Mouse (Mus musculus): ENCODE results near the gene Lrrtm1.

The Lrrtm1 gene

DNA sequence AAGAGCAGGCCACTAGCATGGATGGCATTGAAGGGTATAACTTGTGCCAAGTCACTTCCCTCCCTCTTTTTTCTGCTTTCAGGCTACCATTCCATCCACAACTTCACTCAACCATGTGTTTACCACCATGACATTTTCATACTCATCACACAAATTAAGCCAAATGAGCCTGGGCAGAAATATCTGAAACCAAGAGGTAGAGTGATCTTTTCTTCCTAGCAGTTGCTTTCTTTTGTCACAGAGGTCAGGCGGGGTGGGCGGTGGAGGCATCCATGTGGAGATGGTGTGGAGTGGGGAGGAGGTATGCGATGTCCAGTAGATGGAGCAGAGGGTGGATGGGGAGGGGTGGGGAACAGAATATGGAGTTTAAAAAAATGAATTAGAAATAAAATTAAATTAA lies 64.3 kb downstream of the Lrrtm1 start:
- no peak for DNase-seq (ENCODE audit: low read depth, low spot score)

Measured in A20 (cell line).